Mouse (Mus musculus) frontal cortex, postnatal 14 days (tissue): Measurements from ENCODE around the gene Gm11009.
"Not testable (repeated sequence)": the region's sequence is repeated elsewhere in the genome, so short reads cannot be mapped to it uniquely, and the experiment has no call there.

ENCODE experiments used
- DNase-seq, 2 experiments: peaks; one replicate each; pipeline ENCODE4 v3.0.0; 2022; ENCODE audit warnings: low spot score in 2 of 2

Gene Gm11009

GRCm38 (mm10) chr2:176319394-176319793 is at the start of gene Gm11009:
TSS of gene Gm11009 (minus strand) at chr2:176319494.
- DNase-seq = not testable (repeated sequence)
